Mouse (Mus musculus): Measurements from ENCODE around the gene Timm29.

The Timm29 gene

GRCm38 (mm10) chr9:21578226-21578625 is 14.3 kb upstream of the Timm29 start:
- no peak for DNase-seq (ENCODE audit: low spot score in 2 of 2)

- DNase-seq (ENCODE audit: low spot score in 2 of 2), result no peak
Observed at GRCm38 (mm10) chr9:21585401-21585800, 7.1 kb upstream of the Timm29 start.

- peak in 1 of 2 experiments; percentile 50 for DNase-seq (ENCODE audit: low spot score in 2 of 2)
Observed at GRCm38 (mm10) chr9:21587678-21588349, 4.7 kb upstream of the Timm29 start.

GRCm38 (mm10) chr9:21588350-21588749 is 4.2 kb upstream of the Timm29 start:
- DNase-seq (ENCODE audit: low spot score in 2 of 2), result peak in 1 of 2 experiments; percentile 49

GRCm38 (mm10) chr9:21589538-21589937 is 3.0 kb upstream of the Timm29 start:
- no peak for DNase-seq (ENCODE audit: low spot score in 2 of 2)

GRCm38 (mm10) chr9:21591127-21591830 is 1.2 kb upstream of the Timm29 start:
- no peak for DNase-seq (ENCODE audit: low spot score in 2 of 2)

GRCm38 (mm10) chr9:21591831-21592702 is 455 bp upstream of the Timm29 start:
- no peak for DNase-seq (ENCODE audit: low spot score in 2 of 2)

GRCm38 (mm10) chr9:21593122-21593721 is 700 bp downstream of the Timm29 start:
- peak; percentile 77 to 81 for DNase-seq (ENCODE audit: low spot score in 2 of 2)

- DNase-seq (ENCODE audit: low spot score in 2 of 2), result peak in 1 of 2 experiments; percentile 71
Observed at GRCm38 (mm10) chr9:21594350-21594749, 1.8 kb downstream of the Timm29 start.

- no peak for DNase-seq (ENCODE audit: low spot score in 2 of 2)
Observed at GRCm38 (mm10) chr9:21594838-21595237, 2.3 kb downstream of the Timm29 start.

GRCm38 (mm10) chr9:21598198-21598597 is 5.7 kb downstream of the Timm29 start:
- DNase-seq (ENCODE audit: low spot score in 2 of 2), result no peak

GRCm38 (mm10) chr9:21600186-21600585 is 7.7 kb downstream of the Timm29 start:
- DNase-seq (ENCODE audit: low spot score in 2 of 2), result no peak

- DNase-seq (ENCODE audit: low spot score in 2 of 2), result no peak
Observed at GRCm38 (mm10) chr9:21601073-21601472, 8.6 kb downstream of the Timm29 start.

- DNase-seq (ENCODE audit: low spot score in 2 of 2), result peak; percentile 72 to 75
Observed at GRCm38 (mm10) chr9:21601722-21602399, 9.3 kb downstream of the Timm29 start.

- no peak for DNase-seq (ENCODE audit: low spot score in 2 of 2)
Observed at GRCm38 (mm10) chr9:21604119-21604518, 11.6 kb downstream of the Timm29 start.

GRCm38 (mm10) chr9:21605865-21606264 is 13.3 kb downstream of the Timm29 start:
- no peak for DNase-seq (ENCODE audit: low spot score in 2 of 2)

GRCm38 (mm10) chr9:21606648-21607047 is 14.1 kb downstream of the Timm29 start:
- no peak for DNase-seq (ENCODE audit: low spot score in 2 of 2)

GRCm38 (mm10) chr9:21609861-21610260 is 17.3 kb downstream of the Timm29 start:
- DNase-seq (ENCODE audit: low spot score in 2 of 2), result no peak

- DNase-seq (ENCODE audit: low spot score in 2 of 2), result no peak
Observed at GRCm38 (mm10) chr9:21614864-21615616, 22.5 kb downstream of the Timm29 start.

- DNase-seq (ENCODE audit: low spot score in 2 of 2), result peak; percentile 100
Observed at GRCm38 (mm10) chr9:21615617-21616231, 23.2 kb downstream of the Timm29 start, which contains the start of gene Smarca4. Gene Smarca4, plus strand, starts transcription at chr9:21616169.
